Mouse (Mus musculus) spleen, adult 2 months (tissue): ENCODE measurements around the gene Rbpjl. TPM values are rescaled to one million over a fixed set of nuclear protein-coding genes. Genes with fewer than 3 reads are reported as not detected.

Source experiments
- DNase-seq, 2 experiments: peaks; one replicate each; pipeline versions ENCODE4 v3.0.0 to v3.0.0-alpha.2; 2012 to 2021; ENCODE audit warnings: low spot score in 2 of 2, low read depth in 1 of 2
- H3K27ac ChIP-seq: fragments of 200-500 bp; 2 replicates; pipeline ENCODE4 v1.5.1; 2012; ENCODE audit warnings: low read length, inconsistent platforms; ENCODE audit not compliant: insufficient read depth
- H3K27me3 ChIP-seq: fragments of 200-500 bp; 2 replicates; pipeline ENCODE4 v1.6.1; 2012; ENCODE audit warnings: mild to moderate bottlenecking, moderate library complexity, low read length, inconsistent platforms; ENCODE audit not compliant: control insufficient read depth, insufficient read depth
- H3K36me3 ChIP-seq: fragments of 200-500 bp; 2 replicates; pipeline ENCODE4 v1.6.1; 2012; ENCODE audit warnings: mild to moderate bottlenecking, low read length, inconsistent platforms; ENCODE audit not compliant: control insufficient read depth, insufficient read depth
- H3K4me1 ChIP-seq: fragments of 200-500 bp; 2 replicates; pipeline ENCODE4 v1.6.1; 2011; ENCODE audit warnings: inconsistent platforms; ENCODE audit not compliant: control insufficient read depth, insufficient read depth, insufficient read length
- H3K4me3 ChIP-seq: fragments of 200-500 bp; 2 replicates; pipeline ENCODE4 v1.5.1; 2011; ENCODE audit warnings: mild to moderate bottlenecking, inconsistent platforms; ENCODE audit not compliant: insufficient read depth, insufficient read length; ENCODE audit errors: extremely low read depth
- CTCF ChIP-seq: fragments of 200-500 bp; IDR thresholded peaks from 2 replicates; pipeline ENCODE4 v1.5.1; 2011; ENCODE audit warnings: mild to moderate bottlenecking, inconsistent platforms; ENCODE audit not compliant: insufficient read depth, insufficient read length, insufficient replicate concordance; ENCODE audit errors: extremely low read depth
- POLR2A ChIP-seq: fragments of 200-500 bp; IDR thresholded peaks from 2 replicates; pipeline ENCODE4 v1.6.1; 2011; ENCODE audit warnings: low read depth, low read length, inconsistent platforms
- WGBS: fragments of 180-500 bp; shearing (Covaris S2); methylation state at CpG from one replicate; pipeline ENCODE4 v1.1.7; 2018; 5-methylcytosine and 5-hydroxymethylcytosine counted together
- polyA plus RNA-seq: library from polyadenylated mRNA; depleted of rRNA; stranded (reverse); fragments of >200 nt; gene quantifications from 2 replicates; pipeline ENCODE4 v1.2.3, GENCODE M21; 2012

Gene Rbpjl
- polyA plus RNA-seq, 1 experiment = 19.0 TPM

DNA sequence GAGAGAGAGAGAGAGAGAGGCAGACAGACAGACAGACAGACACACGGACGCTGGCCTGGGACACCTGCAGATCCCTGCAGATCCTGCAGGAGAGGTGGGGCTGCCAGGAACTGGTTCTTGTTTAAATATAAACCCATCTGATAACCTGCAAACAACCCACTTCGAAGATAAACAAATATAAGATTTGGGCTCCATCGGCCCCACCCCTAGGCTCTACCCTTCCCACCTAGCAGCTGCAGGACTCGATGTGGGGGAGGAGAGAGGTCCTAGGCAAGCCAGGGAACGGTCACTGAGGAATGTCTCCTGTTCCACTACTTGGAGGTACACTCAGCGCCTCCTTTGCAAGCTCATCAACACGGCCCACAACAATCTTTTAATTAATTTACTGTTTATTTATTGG is 35.3 kb downstream of the Rbpjl start:
- TF ChIP-seq POLR2A = no peak
- TF ChIP-seq CTCF = no peak
- no peak for DNase-seq
- no peak overlapping the region for H3K27ac ChIP-seq

DNA sequence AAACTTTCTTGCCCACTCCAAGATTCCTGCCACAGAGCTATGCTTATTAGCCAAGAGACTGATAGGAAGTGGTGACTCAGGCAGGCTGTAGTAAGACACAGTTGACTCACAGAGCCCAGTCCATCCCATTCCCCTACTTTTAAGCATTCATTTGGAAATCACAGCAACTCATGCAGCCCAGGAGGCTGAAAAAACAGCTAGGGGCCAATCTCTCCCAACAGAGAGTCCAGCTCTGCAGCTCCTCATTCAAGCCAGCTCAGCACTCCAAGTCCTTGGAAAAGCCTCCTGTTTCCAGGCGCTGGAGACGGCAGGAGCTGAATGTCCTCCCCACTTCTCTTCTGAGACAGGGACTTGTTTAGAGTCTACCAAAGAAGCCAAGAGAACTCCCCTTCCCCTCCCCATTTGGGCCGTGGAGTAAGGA is 36.1 kb downstream of the Rbpjl start:
- no peak overlapping the region for H3K27ac ChIP-seq
- no peaks in the 10 kb centered on the region for H3K36me3 ChIP-seq
- H3K27me3 ChIP-seq = no peaks in the 10 kb centered on the region
- H3K4me3 ChIP-seq = no peak overlapping the region
- peaks cover 48% of the 10 kb centered on the region; the same call in 1 of the 2 replicates for H3K4me1 ChIP-seq
- 94% methylated on average over 3 of the region's 3 CpGs for WGBS
- TF ChIP-seq CTCF (no peak), POLR2A (no peak)
- DNase-seq = no peak

More for the DNA sequence above, 35.3 kb downstream of the Rbpjl start:
- H3K27me3 ChIP-seq = no peaks in the 10 kb centered on the region
- WGBS = 79% methylated on average over 8 of the region's 8 CpGs
- no peak overlapping the region for H3K4me3 ChIP-seq
- H3K4me1 ChIP-seq = peaks cover 43% of the 10 kb centered on the region; the same call in 1 of the 2 replicates
- H3K36me3 ChIP-seq = no peaks in the 10 kb centered on the region

DNA sequence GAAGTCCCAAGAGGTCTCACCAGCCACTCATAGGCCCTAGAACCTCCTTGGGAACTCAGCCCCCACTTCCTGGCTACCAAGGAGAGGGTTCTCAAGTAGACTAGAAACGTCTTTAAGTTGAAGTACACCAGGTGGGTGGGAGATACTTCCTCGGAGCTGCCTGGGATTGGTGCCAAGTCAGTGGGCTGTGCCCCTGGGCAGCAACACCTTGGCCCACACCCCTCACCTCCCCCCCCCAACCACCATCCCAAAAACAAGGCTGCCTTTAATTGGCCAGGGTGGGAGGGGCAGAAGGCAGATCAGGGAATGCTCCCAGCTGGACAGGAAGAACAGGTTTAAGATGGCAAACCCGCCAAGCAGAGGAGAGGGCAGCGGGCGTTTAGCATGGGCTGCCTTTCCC is 37.4 kb downstream of the Rbpjl start:
- no peak for TF ChIP-seq POLR2A
- no peak for TF ChIP-seq CTCF
- WGBS = 35% methylated on average over 5 of the region's 5 CpGs
- Histone ChIP-seq H3K4me1 (peaks cover 39% of the 10 kb centered on the region; the same call in 1 of the 2 replicates), H3K27ac (no peak overlapping the region), H3K36me3 (no peaks in the 10 kb centered on the region), H3K27me3 (no peaks in the 10 kb centered on the region), H3K4me3 (no peak overlapping the region)
- no peak for DNase-seq

DNA sequence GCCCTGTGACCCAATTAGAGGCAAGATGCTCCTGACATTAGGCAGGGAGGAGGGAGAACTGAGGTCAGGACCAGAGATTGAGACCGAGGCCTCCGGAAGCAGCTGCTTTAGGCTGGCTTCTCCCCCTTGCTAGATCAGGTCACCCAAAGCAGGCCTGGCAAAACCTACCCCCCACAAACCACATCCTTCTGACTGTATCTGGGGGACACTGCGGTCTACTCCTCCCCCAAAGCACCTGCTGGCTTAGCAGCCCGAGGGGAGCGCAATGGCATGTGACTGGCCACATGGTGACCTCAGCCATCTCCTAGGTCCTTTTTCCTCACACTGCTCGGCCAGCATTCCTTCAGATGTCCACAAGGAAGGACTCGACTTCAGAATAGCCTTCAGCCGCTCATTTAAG is 38.2 kb downstream of the Rbpjl start:
- TF ChIP-seq CTCF (no peak), POLR2A (no peak)
- H3K4me1 ChIP-seq = peaks cover 31% of the 10 kb centered on the region; the same call in 1 of the 2 replicates
- peak overlapping the region; percentile 93 for H3K27ac ChIP-seq
- H3K4me3 ChIP-seq = peak overlapping the region; percentile 73
- WGBS = 6% methylated on average over 8 of the region's 8 CpGs
- peak; percentile 69 to 83 for DNase-seq
- H3K27me3 ChIP-seq = no peaks in the 10 kb centered on the region
- H3K36me3 ChIP-seq = no peaks in the 10 kb centered on the region

DNA sequence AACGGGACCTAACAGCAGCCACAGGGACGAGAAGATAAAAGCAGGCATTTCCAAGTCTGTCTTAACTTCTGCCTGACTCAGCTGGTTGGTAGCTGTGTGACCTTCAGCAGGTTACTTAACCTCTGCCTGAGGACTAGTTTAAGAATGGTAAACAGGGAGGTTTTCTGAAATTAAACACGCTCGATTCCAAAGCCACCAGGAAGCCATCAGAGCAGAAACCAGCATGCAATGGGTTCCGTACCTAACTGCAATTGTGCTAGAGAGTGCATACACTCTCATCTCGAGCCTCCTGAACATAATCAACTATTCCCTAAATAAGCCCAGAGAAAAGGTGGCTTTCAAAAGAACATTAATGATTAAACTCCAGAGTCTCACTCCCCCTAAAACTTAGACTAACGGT is 38.8 kb downstream of the Rbpjl start:
- Histone ChIP-seq H3K4me3 (peak overlapping the region; percentile 73), H3K4me1 (peaks cover 27% of the 10 kb centered on the region; the same call in 1 of the 2 replicates), H3K27me3 (no peaks in the 10 kb centered on the region), H3K27ac (peak overlapping the region; percentile 93), H3K36me3 (no peaks in the 10 kb centered on the region)
- WGBS = 3% methylated on average over 7 of the region's 7 CpGs
- DNase-seq = no peak
- TF ChIP-seq POLR2A (no peak), CTCF (no peak)

DNA sequence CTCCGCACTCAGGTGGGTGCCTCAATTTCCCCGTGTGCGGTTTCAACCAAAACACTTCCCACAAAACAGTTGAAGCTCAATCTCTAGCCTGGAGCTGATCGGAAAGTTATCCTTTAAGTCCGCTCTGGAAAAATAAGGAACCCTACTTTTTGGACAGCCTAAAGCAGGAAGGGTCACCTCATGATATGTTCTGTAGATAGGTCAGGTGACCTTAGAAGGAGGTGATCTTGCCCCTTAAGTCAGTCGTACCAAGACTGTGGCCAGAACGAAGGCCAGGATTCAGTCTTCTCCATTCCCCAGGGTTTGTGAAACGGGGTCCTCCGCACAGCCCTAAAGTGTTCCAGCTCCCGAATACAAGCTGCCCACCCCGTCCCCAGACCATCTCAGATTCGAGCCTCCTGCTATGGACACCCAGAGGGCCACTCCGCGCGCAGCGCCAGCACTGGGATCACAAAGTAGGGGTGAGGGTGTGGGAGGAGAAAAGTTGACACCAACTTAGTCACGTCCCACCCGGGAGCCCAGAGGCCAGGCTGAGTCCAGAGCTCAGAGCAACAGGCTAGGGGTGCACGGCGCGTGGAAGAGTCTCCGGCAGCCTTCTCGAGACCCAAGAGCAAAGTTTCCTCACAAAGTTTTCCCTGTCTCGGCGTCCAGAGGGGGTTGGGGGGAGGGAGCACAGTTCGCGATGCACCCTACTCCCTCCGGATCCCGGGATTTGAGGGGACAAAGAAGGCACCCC is 39.5 kb downstream of the Rbpjl start:
- Histone ChIP-seq H3K36me3 (no peaks in the 10 kb centered on the region), H3K4me1 (peaks cover 22% of the 10 kb centered on the region; the same call in 1 of the 2 replicates), H3K27ac (peak overlapping the region; percentile 93), H3K4me3 (peak overlapping the region; percentile 73), H3K27me3 (no peaks in the 10 kb centered on the region)
- TF ChIP-seq CTCF (no peak), POLR2A (no peak)
- WGBS = 4% methylated on average over 29 of the region's 29 CpGs
- peak in 1 of 2 experiments; percentile 30 for DNase-seq

DNA sequence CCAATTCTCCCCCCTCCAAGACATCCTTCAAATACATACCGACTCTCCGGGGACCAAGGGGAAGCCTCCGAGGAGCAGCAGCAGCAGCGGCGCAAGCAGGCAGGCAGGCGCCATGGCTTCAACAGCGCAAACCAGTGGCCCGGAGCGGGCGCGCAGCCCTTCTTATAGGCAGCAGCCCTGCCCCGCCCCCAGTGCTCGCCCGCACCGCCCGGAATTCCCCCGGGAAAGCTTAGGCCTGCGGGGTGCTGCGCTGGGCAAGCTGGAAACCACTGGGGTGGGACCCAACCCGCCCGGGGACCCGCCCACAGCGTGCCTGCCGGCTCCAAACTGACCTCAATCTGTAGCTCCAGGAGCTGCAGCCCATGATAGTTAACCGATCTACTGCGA is 40.1 kb downstream of the Rbpjl start:
- peak overlapping the region; percentile 93 for H3K27ac ChIP-seq
- H3K27me3 ChIP-seq = no peaks in the 10 kb centered on the region
- peaks cover 21% of the 10 kb centered on the region; the same call in 1 of the 2 replicates for H3K4me1 ChIP-seq
- DNase-seq = peak in 1 of 2 experiments; percentile 84
- TF ChIP-seq CTCF (no peak), POLR2A (peak; percentile 70)
- H3K4me3 ChIP-seq = peak overlapping the region; percentile 73
- WGBS = under 1% methylated on average over 26 of the region's 26 CpGs
- no peaks in the 10 kb centered on the region for H3K36me3 ChIP-seq
